In the genomic region with DNA sequence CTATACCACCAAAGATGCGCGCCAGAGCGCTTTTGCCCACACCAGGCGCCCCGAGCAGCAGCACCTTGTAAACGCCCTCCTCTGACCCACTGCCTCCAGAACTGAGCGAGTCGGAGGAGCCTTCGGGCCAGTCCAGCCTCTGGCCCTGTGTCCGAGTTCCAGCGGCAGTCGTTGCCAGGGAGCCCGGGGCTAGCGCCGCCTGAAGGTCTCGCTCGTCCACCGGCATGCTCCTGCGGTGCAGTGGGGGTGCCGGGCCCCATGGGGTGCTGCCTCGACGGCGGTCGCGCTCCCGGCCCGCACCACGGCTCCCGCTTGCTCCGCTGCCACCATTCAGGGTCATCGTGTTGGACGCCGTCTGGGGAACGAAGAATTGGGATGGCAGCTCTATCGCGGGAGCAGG, we compare ENCODE assay signal across 9 mouse cellular contexts. TPM values are rescaled to one million over a fixed set of nuclear protein-coding genes. Genes with fewer than 3 reads are reported as not detected.
DNase-seq lines count a peak whose midpoint lies in the region; ATAC-seq and TF ChIP-seq lines count a peak whose summit lies in the region.
"Had no signal": no experiment of that assay in that cellular context is flagged by ENCODE, and none has a peak within 500 bp of the region (broad histone marks: within the 10 kb centered on the region; RNA-seq: fewer than 3 reads in every experiment).

No protein-coding gene starts in this region.

- peaks cover 49% of the 10 kb centered on the region for H3K27me3 ChIP-seq in E14TG2a.4 (ENCODE audit: insufficient read depth, low read length)
- H3K27me3 ChIP-seq in forebrain, embryonic 12.5 days, result peaks cover 38% of the 10 kb centered on the region
- peaks cover 13% of the 10 kb centered on the region for H3K27me3 ChIP-seq in hindbrain, embryonic 16.5 days (replicated peaks; ENCODE audit: control insufficient read depth, insufficient read depth, low read length)
- no peaks in the 10 kb centered on the region for H3K27me3 ChIP-seq in spleen, adult 2 months (ENCODE audit: control insufficient read depth, insufficient read depth, low read length)

- peak overlapping the region; percentile 74 for H3K4me2 ChIP-seq in forebrain, embryonic 12.5 days
- peak overlapping the region; percentile 64 for H3K4me2 ChIP-seq in hindbrain, embryonic 16.5 days (ENCODE audit: low read length)

- H3K4me1 ChIP-seq in E14TG2a.4 (replicated peaks; ENCODE audit: low read depth, low read length), result peaks cover 28% of the 10 kb centered on the region
- peaks cover 14% of the 10 kb centered on the region for H3K4me1 ChIP-seq in forebrain, embryonic 12.5 days
- peaks cover 7% of the 10 kb centered on the region for H3K4me1 ChIP-seq in hindbrain, embryonic 16.5 days (ENCODE audit: control insufficient read depth, insufficient read depth, low read depth, low read length)
- H3K4me1 ChIP-seq in spleen, adult 2 months (ENCODE audit: control insufficient read depth, insufficient read depth, insufficient read length), result peaks cover 16% of the 10 kb centered on the region

- under 1% methylated on average over 36 of the region's 36 CpGs for WGBS in forebrain, embryonic 12.5 days
- WGBS in hindbrain, embryonic 16.5 days, result under 1% methylated on average over 29 of the region's 36 CpGs
- WGBS in spleen, adult 2 months, result 4% methylated on average over 36 of the region's 36 CpGs

- peak overlapping the region; percentile 71 for H3K4me3 ChIP-seq in gastrocnemius, adult 2 months
- H3K4me3 ChIP-seq in E14TG2a.4 (replicated peaks; ENCODE audit: low read length), result peak overlapping the region; percentile 73
- H3K4me3 ChIP-seq in forebrain, embryonic 12.5 days (replicated peaks), result peak overlapping the region; percentile 42
- H3K4me3 ChIP-seq in hindbrain, embryonic 16.5 days (ENCODE audit: low read length), result peak overlapping the region; percentile 39
- H3K4me3 ChIP-seq in spleen, adult 2 months (ENCODE audit: extremely low read depth, insufficient read depth, insufficient read length), result peak overlapping the region; percentile 71

- peaks cover 6% of the 10 kb centered on the region for H3K36me3 ChIP-seq in E14TG2a.4 (ENCODE audit: insufficient read depth, low read length)
- H3K36me3 ChIP-seq in forebrain, embryonic 12.5 days (replicated peaks), result peaks cover 2% of the 10 kb centered on the region; the same call in 1 of the 2 replicates
- H3K36me3 ChIP-seq in hindbrain, embryonic 16.5 days (ENCODE audit: control insufficient read depth, insufficient read depth, low read length), result peaks cover 5% of the 10 kb centered on the region; the same call in 1 of the 2 replicates
- peaks cover 3% of the 10 kb centered on the region for H3K36me3 ChIP-seq in spleen, adult 2 months (ENCODE audit: control insufficient read depth, insufficient read depth, low read length)

- no peak for TF ChIP-seq POLR2A in spleen, adult 2 months (IDR thresholded peaks at IDR 0.05; ENCODE audit: low read depth, low read length)

- H3K9ac ChIP-seq in forebrain, embryonic 12.5 days, result peak overlapping the region; percentile 59; the same call in 1 of the 2 replicates
- H3K9ac ChIP-seq in hindbrain, embryonic 16.5 days (ENCODE audit: low read depth, low read length), result peak overlapping the region; percentile 56

- intact Hi-C loops in gastrocnemius, adult 2 months (cut with DNase I), result no loop called here

- DNase-seq in gastrocnemius, adult 2 months, result peak; percentile 63
- no peak for DNase-seq in gastrocnemius, adult 18-20 months (ENCODE audit: low spot score)
- peak; percentile 55 for DNase-seq in lung, postnatal 10 days
- peak in 1 of 2 experiments; percentile 25 for DNase-seq in spleen, adult 2 months (ENCODE audit: low read depth in 1 of 2, low spot score in 2 of 2)
- DNase-seq in layer of hippocampus, adult 18-20 months (ENCODE audit: low spot score in 2 of 2), result no peak

- no peaks in the 10 kb centered on the region for H3K9me3 ChIP-seq in E14TG2a.4 (ENCODE audit: low read length)
- no peaks in the 10 kb centered on the region for H3K9me3 ChIP-seq in forebrain, embryonic 12.5 days
- H3K9me3 ChIP-seq in hindbrain, embryonic 16.5 days (ENCODE audit: control insufficient read depth, low read length), result no peaks in the 10 kb centered on the region

- H3K27ac ChIP-seq in gastrocnemius, adult 2 months, result peak overlapping the region; percentile 75
- H3K27ac ChIP-seq in forebrain, embryonic 12.5 days, result no peak overlapping the region
- H3K27ac ChIP-seq in hindbrain, embryonic 16.5 days (ENCODE audit: low read depth, low read length), result no peak overlapping the region
- H3K27ac ChIP-seq in spleen, adult 2 months (ENCODE audit: insufficient read depth, low read length), result peak overlapping the region; percentile 54

- peak; percentile 40; the same call in 1 of the 2 replicates for ATAC-seq in forebrain, embryonic 12.5 days (ENCODE audit: low FRiP score)
- no peak for ATAC-seq in hindbrain, embryonic 16.5 days

- TF ChIP-seq CTCF in gastrocnemius, adult 2 months (IDR thresholded peaks at IDR 0.05), result peak; percentile 21
- TF ChIP-seq CTCF in E14TG2a.4 (conservative IDR thresholded peaks at IDR 0.05; ENCODE audit: low read length), result no peak
- TF ChIP-seq CTCF in spleen, adult 2 months (IDR thresholded peaks at IDR 0.05; ENCODE audit: extremely low read depth, insufficient read depth, insufficient read length, insufficient replicate concordance), result no peak

RNA-seq across cellular contexts. Expression of a gene that starts 0.6 kb away (rescaled TPM):
- 1 to 10 TPM; 2.8 to 3.1 TPM for total RNA-seq in gastrocnemius, adult 2 months (2021)
- total RNA-seq in gastrocnemius, adult 18-20 months (2021), result 10 to 100 TPM in 1 of 2 experiments, 1 to 10 TPM in 1; 1.7 to 21.4 TPM
- polyA plus RNA-seq in forebrain, embryonic 12.5 days (2016; fragmentation: Nextera tagmentation; extraction: Ambion mirVana), result 0.69 and 1.7 TPM in 2 replicates
- 3.0 and 4.8 TPM in 2 replicates for polyA plus RNA-seq in hindbrain, embryonic 16.5 days (2015; fragmentation: Nextera tagmentation; extraction: Ambion mirVana)
- polyA plus RNA-seq in spleen, adult 2 months (2012; rRNA removed), result 13.1 and 17.2 TPM in 2 replicates
- 1 to 10 TPM in 1 of 2 experiments, under 1 TPM in 1; 0.89 to 2.0 TPM for total RNA-seq in layer of hippocampus, adult 18-20 months (2021)

RNA-seq across cellular contexts. Expression of a gene that starts 6.4 kb away (rescaled TPM):
- not detected for total RNA-seq in gastrocnemius, adult 2 months (2021)
- under 1 TPM in 1 of 2 experiments, not detected in 1; 0.23 TPM for total RNA-seq in gastrocnemius, adult 18-20 months (2021)
- polyA plus RNA-seq in forebrain, embryonic 12.5 days (2016; fragmentation: Nextera tagmentation; extraction: Ambion mirVana), result not detected in 2 replicates
- 0.21 TPM in 1 of 2 replicates, not detected in the other for polyA plus RNA-seq in hindbrain, embryonic 16.5 days (2015; fragmentation: Nextera tagmentation; extraction: Ambion mirVana)
- polyA plus RNA-seq in spleen, adult 2 months (2012; rRNA removed), result 0.29 TPM in 1 of 2 replicates, not detected in the other
- total RNA-seq in layer of hippocampus, adult 18-20 months (2021), result not detected
- polyA plus RNA-seq: C2C12 had no signal

RNA-seq across cellular contexts. Expression of a gene that starts 11.2 kb away (rescaled TPM):
- total RNA-seq in gastrocnemius, adult 2 months (2021), result 10 to 100 TPM; 33.8 to 42.3 TPM
- 10 to 100 TPM; 40.2 to 43.4 TPM for total RNA-seq in gastrocnemius, adult 18-20 months (2021)
- polyA plus RNA-seq in forebrain, embryonic 12.5 days (2016; fragmentation: Nextera tagmentation; extraction: Ambion mirVana), result 104 and 115 TPM in 2 replicates
- 124 and 136 TPM in 2 replicates for polyA plus RNA-seq in hindbrain, embryonic 16.5 days (2015; fragmentation: Nextera tagmentation; extraction: Ambion mirVana)
- polyA plus RNA-seq in spleen, adult 2 months (2012; rRNA removed), result 35.7 and 37.5 TPM in 2 replicates
- 10 to 100 TPM; 24.6 to 31.6 TPM for total RNA-seq in layer of hippocampus, adult 18-20 months (2021)

RNA-seq across cellular contexts. Expression of a gene that starts 39.3 kb away (rescaled TPM):
- 1 to 10 TPM; 4.0 to 4.6 TPM for total RNA-seq in gastrocnemius, adult 2 months (2021)
- 1 to 10 TPM; 2.9 to 3.3 TPM for total RNA-seq in gastrocnemius, adult 18-20 months (2021)
- polyA plus RNA-seq in forebrain, embryonic 12.5 days (2016; fragmentation: Nextera tagmentation; extraction: Ambion mirVana), result 14.2 and 14.9 TPM in 2 replicates
- polyA plus RNA-seq in hindbrain, embryonic 16.5 days (2015; fragmentation: Nextera tagmentation; extraction: Ambion mirVana), result 20.1 and 20.5 TPM in 2 replicates
- 2.4 and 2.9 TPM in 2 replicates for polyA plus RNA-seq in spleen, adult 2 months (2012; rRNA removed)
- total RNA-seq in layer of hippocampus, adult 18-20 months (2021), result 1 to 10 TPM; 7.1 to 8.4 TPM

Comparison
In these comparisons a context has a peak if more than half of its experiments do, and no peak if none do; other contexts are left out.
1. DNase-seq: peak in gastrocnemius, adult 2 months (single experiment) and lung, postnatal 10 days (single experiment); none in gastrocnemius, adult 18-20 months (single experiment) and layer of hippocampus, adult 18-20 months (0 of 2).
2. H3K27ac ChIP-seq: peak in gastrocnemius, adult 2 months (single experiment) and spleen, adult 2 months (single experiment); none in forebrain, embryonic 12.5 days (single experiment) and hindbrain, embryonic 16.5 days (single experiment).
3. Peak in every context shown above with its lines, with median percentiles within 50 percentile points of each other: H3K4me3 ChIP-seq.